Mouse (Mus musculus) stomach, postnatal 0 days (tissue): ENCODE measurements around the gene Zp3r.

ENCODE experiments used
- CTCF ChIP-seq: IDR thresholded peaks from 2 replicates; pipeline ENCODE4 v1.5.1; 2016; ENCODE audit warnings: antibody characterized with exemption, low read depth, mild to moderate bottlenecking, moderate library complexity
- EP300 ChIP-seq: optimal IDR thresholded peaks from 2 replicates; pipeline ENCODE3; 2016; ENCODE audit warnings: antibody characterized with exemption

DNA sequence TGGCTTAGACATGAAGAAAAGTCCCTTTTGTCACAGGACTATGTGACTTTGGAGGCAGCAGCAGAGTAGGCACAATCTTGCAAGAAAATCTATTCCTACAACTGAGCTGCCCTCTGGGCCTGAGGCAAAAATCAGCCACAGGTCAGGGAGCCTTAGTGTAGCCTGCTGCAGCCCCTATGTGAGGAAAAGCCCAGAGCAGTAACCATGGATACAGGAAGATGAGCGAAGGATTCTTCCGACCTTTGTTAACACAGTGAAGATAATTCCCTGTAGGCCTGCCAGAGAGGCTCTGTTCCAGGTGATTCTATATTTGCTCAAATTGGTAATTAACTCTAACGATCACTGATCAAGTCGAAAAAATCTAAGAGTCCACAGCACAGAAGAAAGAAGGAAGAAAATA, 14.7 kb upstream of the Zp3r start:
- no peak for TF ChIP-seq CTCF
- TF ChIP-seq EP300: no peak
